Mouse (Mus musculus) hindbrain, embryonic 16.5 days (tissue): ENCODE measurements at regions not wholly inside any gene's neighbourhood (a gene's known extent, or its start where the extent isn't known, plus 50 kb on each side); places are given as distances from the start of the nearest gene placed in this dataset.

ENCODE experiments used
- ATAC-seq: fragments of 200-750 bp; cut with Nextera tagmentation; 2 replicates; pipeline ENCODE4 v1.8.0; 2017; ENCODE audit warnings: moderate TSS enrichment, moderate library complexity
- H3K27ac ChIP-seq: fragments of 300-500 bp; sonication (generic); 2 replicates; pipeline ENCODE4 v1.5.1; 2014; ENCODE audit warnings: low read depth, mild to moderate bottlenecking, control low read depth, low read length, moderate library complexity
- H3K27me3 ChIP-seq: fragments of 300-500 bp; sonication (generic); replicated peaks from 2 replicates; pipeline ENCODE4 v1.6.1; 2014; ENCODE audit warnings: low read length; ENCODE audit not compliant: control insufficient read depth, insufficient read depth
- H3K36me3 ChIP-seq: fragments of 300-500 bp; sonication (generic); 2 replicates; pipeline ENCODE4 v1.6.1; 2014; ENCODE audit warnings: mild to moderate bottlenecking, low read length, moderate library complexity, mixed read lengths; ENCODE audit not compliant: control insufficient read depth, insufficient read depth
- H3K4me1 ChIP-seq: fragments of 300-500 bp; sonication (generic); 2 replicates; pipeline ENCODE4 v1.6.1; 2014; ENCODE audit warnings: low read depth, low read length; ENCODE audit not compliant: control insufficient read depth, insufficient read depth
- H3K4me2 ChIP-seq: fragments of 300-500 bp; sonication (generic); 2 replicates; pipeline ENCODE4 v1.6.1; 2014; ENCODE audit warnings: mild to moderate bottlenecking, low read length, control low read depth, moderate library complexity
- H3K4me3 ChIP-seq: fragments of 300-500 bp; sonication (generic); 2 replicates; pipeline ENCODE4 v1.5.1; 2014; ENCODE audit warnings: mild to moderate bottlenecking, low read length, control low read depth, moderate library complexity
- H3K9ac ChIP-seq: fragments of 300-500 bp; sonication (generic); 2 replicates; pipeline ENCODE4 v1.6.1; 2014; ENCODE audit warnings: low read depth, mild to moderate bottlenecking, control low read depth, low read length, moderate library complexity
- H3K9me3 ChIP-seq: fragments of 300-500 bp; sonication (generic); 2 replicates; pipeline ENCODE4 v1.6.1; 2014; ENCODE audit warnings: mild to moderate bottlenecking, low read length, moderate library complexity; ENCODE audit not compliant: control insufficient read depth
- WGBS: fragments of 180-500 bp; shearing (Covaris S2); extraction: QIAGEN DNeasy Blood & Tissue Kit; methylation state at CpG from one replicate; pipeline ENCODE4 v1.1.7; 2014; 5-methylcytosine and 5-hydroxymethylcytosine counted together

DNA sequence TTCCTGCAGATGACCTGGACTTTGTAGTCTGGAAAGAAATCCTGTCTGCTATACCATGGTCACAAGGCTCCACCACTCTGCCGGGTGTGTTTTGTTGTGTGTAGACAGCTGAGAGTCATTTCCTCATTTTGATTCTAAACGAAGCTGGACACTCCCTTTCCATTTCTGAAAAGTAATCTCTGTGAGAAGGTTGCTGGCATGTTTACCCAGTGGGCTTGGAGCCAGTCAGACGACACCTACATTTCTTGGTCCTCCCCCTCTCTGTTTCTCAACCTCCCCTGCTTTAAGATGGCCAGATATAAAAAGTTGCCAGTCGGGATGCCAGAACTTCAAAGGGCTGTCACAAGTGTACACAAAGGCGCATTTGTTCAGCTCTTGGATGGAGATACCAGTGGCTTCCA, 100.8 kb upstream of the Agr3 start:
- 34% methylated on average over 5 of the region's 5 CpGs for WGBS
- Histone ChIP-seq H3K27me3 (no peaks in the 10 kb centered on the region), H3K4me3 (no peak overlapping the region), H3K27ac (no peak overlapping the region), H3K4me2 (no peak overlapping the region), H3K36me3 (no peaks in the 10 kb centered on the region), H3K9me3 (no peaks in the 10 kb centered on the region), H3K4me1 (no peaks in the 10 kb centered on the region), H3K9ac (no peak overlapping the region)
- peak; percentile 60; the same call in 1 of the 2 replicates for ATAC-seq

DNA sequence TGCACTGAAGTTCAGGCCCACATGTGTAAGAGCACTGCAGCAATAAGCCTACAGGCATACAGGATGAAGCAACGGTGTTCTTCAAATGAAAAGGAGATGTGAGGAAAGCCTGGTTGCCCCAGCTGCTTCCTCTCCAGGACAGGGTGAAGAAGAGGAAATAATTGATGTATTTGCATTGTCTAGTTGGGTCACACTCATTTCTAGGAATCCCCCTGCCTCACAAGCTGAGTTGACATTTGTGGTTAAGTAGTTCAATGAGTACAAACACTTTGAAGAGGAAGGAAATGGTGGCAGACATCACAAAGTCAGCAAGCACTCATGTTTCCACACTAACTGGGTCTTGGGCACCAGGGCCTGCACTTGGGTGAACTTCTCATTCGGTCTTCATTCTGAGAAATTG, 126.2 kb upstream of the Agr3 start:
- H3K27me3 ChIP-seq, result no peaks in the 10 kb centered on the region
- no peak overlapping the region for H3K4me3 ChIP-seq
- no peaks in the 10 kb centered on the region for H3K4me1 ChIP-seq
- H3K9ac ChIP-seq, result no peak overlapping the region
- H3K4me2 ChIP-seq, result no peak overlapping the region
- WGBS, result 84% methylated on average over 2 of the region's 2 CpGs
- no peaks in the 10 kb centered on the region for H3K9me3 ChIP-seq
- no peaks in the 10 kb centered on the region for H3K36me3 ChIP-seq
- no peak overlapping the region for H3K27ac ChIP-seq
- no peak for ATAC-seq

DNA sequence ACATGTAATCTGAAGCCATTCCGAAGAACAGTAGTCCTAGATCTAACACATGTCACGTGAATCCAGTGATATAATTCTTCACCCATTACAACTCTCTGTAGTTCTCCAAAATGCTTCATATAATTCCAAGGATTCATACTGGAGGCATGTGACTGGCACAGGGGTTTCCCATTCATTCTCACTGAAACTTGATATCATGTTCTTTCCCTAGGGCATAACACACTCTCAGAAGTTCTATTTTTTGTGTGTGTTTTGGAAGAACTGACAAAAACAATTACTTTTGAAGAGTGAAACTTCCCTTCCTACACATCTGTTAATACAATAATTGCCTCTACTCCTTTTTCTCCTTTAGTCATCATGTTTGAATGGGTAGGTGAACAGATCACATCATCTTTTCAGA, 150.0 kb upstream of the Agr3 start:
- H3K4me2 ChIP-seq, result no peak overlapping the region
- H3K27me3 ChIP-seq, result no peaks in the 10 kb centered on the region
- H3K27ac ChIP-seq, result no peak overlapping the region
- H3K4me3 ChIP-seq, result no peak overlapping the region
- H3K4me1 ChIP-seq, result no peaks in the 10 kb centered on the region
- no peaks in the 10 kb centered on the region for H3K9me3 ChIP-seq
- H3K9ac ChIP-seq, result no peak overlapping the region
- no peaks in the 10 kb centered on the region for H3K36me3 ChIP-seq
- WGBS, result 87% methylated on average over 2 of the region's 2 CpGs
- ATAC-seq, result no peak

DNA sequence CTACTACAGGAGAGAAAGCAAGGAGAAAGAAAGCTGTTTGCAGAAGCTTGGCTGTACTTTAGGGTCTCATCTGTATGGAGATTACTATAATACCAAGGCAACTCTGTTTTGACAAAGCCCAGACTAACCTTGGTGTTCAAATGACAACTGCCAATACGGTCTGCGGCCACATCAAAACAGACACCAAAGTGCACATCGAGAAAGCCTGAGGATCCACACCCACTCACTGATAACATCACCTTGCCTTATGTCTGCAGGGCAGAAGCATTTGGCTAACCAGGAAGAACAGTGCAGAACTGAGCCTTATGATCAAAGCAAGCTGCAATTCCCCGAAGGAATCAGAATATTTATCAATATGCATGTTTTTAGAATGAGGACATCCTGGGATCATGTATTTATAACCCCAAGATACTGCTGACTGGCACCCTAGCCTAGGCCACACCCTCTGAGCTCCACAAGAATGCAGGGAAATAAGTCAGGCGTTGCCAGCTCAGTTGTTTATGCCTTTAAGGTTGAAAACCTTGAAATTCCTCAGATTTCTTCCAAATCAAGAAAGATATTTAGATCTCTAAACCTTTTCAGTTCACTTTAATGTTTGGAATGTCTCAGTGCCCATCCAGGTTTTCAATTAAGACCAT, 154.9 kb upstream of the Agr3 start:
- no peak overlapping the region for H3K9ac ChIP-seq
- no peak for ATAC-seq
- no peak overlapping the region for H3K4me2 ChIP-seq
- H3K4me3 ChIP-seq, result no peak overlapping the region
- H3K27me3 ChIP-seq, result no peaks in the 10 kb centered on the region
- H3K4me1 ChIP-seq, result no peaks in the 10 kb centered on the region
- no peaks in the 10 kb centered on the region for H3K36me3 ChIP-seq
- WGBS, result 81% methylated on average over 5 of the region's 5 CpGs
- H3K9me3 ChIP-seq, result no peaks in the 10 kb centered on the region
- no peak overlapping the region for H3K27ac ChIP-seq

DNA sequence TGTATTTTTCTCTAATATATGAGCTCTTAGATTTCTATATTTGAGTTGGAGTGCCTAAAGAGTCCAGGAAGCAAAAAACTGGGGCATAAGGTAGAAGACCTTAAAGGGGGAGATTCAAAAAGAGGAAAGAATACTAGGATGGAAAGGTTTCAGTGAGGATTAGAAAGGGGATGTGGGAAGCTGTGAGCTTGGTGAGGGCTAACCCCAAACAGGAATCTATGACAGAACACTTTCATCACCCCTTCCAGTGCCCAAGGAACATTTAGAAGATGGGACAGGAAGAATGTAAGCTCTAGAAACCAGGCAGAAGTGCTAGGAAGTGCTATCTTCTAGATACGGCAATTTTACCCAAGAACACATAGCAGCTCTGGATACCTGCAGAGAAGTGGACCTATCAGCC, 166.5 kb upstream of the Agr3 start:
- Histone ChIP-seq H3K27ac (no peak overlapping the region), H3K9me3 (no peaks in the 10 kb centered on the region), H3K36me3 (no peaks in the 10 kb centered on the region), H3K27me3 (no peaks in the 10 kb centered on the region), H3K4me2 (no peak overlapping the region), H3K4me1 (no peaks in the 10 kb centered on the region), H3K4me3 (no peak overlapping the region), H3K9ac (no peak overlapping the region)
- 100% methylated on average over 1 of the region's 1 CpGs for WGBS
- no peak for ATAC-seq

DNA sequence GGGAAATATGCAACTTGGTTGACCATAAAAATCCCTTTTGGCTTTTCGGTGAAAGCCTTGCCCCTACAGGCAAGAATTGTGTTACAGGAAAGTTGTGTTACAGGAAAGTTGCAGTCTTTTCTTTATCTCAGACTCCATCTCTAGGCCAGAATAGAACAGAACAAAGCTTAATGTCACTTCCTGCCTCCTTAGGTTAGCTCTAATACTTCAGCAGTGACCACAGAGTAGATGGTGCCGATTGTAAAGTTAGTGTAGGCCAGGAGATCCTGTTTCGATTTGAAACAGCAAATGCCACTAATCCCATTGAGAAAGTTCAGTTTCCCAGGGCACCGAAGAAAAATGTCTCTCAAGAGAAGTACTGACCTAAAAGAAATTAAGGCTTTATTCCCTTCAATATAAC, 170.3 kb upstream of the Agr3 start:
- H3K9ac ChIP-seq, result no peak overlapping the region

DNA sequence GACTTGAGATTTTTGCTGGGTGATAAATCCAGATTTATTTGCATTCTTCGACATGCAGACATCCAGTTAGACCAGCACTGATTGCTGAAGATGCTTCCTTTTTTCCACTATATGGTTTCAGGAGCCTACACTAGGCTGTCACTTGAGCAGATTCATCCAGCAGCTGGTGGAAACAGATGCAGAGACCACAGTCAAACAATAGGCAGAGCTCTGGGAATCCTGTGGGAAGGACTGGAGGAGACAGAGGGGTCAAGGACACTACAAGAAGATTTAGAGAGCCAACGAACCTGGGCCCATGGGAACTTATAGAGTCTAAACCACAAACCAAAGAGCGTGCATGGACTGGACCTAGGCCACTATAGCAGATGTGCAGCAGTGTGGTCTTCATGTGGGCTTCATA, 177.4 kb upstream of the Agr3 start:
- Histone ChIP-seq H3K9ac (no peak overlapping the region), H3K36me3 (no peaks in the 10 kb centered on the region), H3K4me3 (no peak overlapping the region), H3K27ac (no peak overlapping the region), H3K27me3 (no peaks in the 10 kb centered on the region), H3K4me2 (no peak overlapping the region), H3K9me3 (no peaks in the 10 kb centered on the region), H3K4me1 (no peaks in the 10 kb centered on the region)
- 93% methylated on average over 3 of the region's 3 CpGs for WGBS
- no peak for ATAC-seq

More for the DNA sequence above, 170.3 kb upstream of the Agr3 start:
- Histone ChIP-seq H3K4me3 (no peak overlapping the region), H3K27me3 (no peaks in the 10 kb centered on the region), H3K9me3 (no peaks in the 10 kb centered on the region), H3K4me1 (no peaks in the 10 kb centered on the region), H3K27ac (no peak overlapping the region), H3K4me2 (no peak overlapping the region), H3K36me3 (no peaks in the 10 kb centered on the region)
- no peak for ATAC-seq
- 91% methylated on average over 4 of the region's 4 CpGs for WGBS

DNA sequence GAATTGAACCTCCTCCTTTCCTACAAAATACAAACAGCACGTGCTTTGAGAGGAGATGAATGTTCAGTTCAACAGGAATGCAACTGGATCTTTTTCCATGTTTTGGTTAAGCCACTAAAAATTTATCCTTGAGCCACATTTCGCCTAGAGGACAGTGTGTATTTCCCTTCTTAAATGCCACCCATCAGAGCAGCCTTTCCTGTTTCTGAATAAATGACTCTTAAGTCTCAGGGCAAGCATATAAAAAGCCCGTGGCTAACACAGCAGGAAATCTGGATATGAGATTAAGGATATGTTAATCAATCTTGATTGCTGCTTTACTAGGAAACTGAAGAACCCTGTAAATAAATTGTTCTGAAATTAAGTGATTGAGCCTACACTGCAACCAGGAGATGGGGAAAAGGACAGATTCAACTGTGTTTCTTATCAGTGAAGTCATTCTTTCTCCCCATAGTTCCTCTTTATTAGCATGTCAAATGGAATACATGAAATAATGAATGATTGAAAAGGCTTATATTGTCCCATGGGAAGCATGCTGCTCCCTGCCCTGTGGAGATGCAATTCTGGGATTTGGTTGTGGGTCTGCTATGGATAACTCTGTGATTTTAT, 178.6 kb upstream of the Agr3 start:
- H3K27me3 ChIP-seq, result no peaks in the 10 kb centered on the region
- no peak overlapping the region for H3K9ac ChIP-seq
- 44% methylated on average over 3 of the region's 3 CpGs for WGBS
- no peaks in the 10 kb centered on the region for H3K36me3 ChIP-seq
- ATAC-seq, result no peak
- no peak overlapping the region for H3K27ac ChIP-seq
- no peaks in the 10 kb centered on the region for H3K9me3 ChIP-seq
- H3K4me3 ChIP-seq, result no peak overlapping the region
- no peaks in the 10 kb centered on the region for H3K4me1 ChIP-seq
- no peak overlapping the region for H3K4me2 ChIP-seq

DNA sequence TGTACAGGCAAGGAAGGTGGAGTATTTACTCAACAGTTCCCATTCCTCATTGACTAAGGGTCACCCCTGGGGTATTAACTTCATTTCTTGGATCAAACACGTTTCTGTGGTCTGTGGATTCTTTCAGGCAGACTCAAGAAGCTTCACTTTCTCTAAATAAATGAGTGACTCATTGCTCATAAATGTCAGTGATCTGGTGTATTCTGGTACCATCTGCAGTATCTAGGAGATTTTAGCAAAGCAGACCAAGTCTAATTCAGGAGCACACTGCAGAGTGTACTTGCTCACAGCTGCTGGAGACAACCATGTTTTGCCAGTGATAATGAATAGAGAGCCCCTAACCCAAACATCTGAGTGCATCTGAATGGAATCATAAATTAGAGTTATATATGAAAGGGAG, 182.7 kb upstream of the Agr3 start:
- H3K36me3 ChIP-seq, result no peaks in the 10 kb centered on the region
- no peak overlapping the region for H3K4me3 ChIP-seq
- H3K9me3 ChIP-seq, result no peaks in the 10 kb centered on the region
- H3K27ac ChIP-seq, result no peak overlapping the region
- H3K27me3 ChIP-seq, result no peaks in the 10 kb centered on the region
- H3K4me2 ChIP-seq, result no peak overlapping the region
- H3K4me1 ChIP-seq, result no peaks in the 10 kb centered on the region
- no peak overlapping the region for H3K9ac ChIP-seq
- WGBS, result 64% methylated on average over 1 of the region's 1 CpGs
- ATAC-seq, result no peak
